Mouse (Mus musculus) limb, embryonic 11.5 days (tissue): ENCODE data around the gene 1700088E04Rik. TPM values are rescaled to one million over a fixed set of nuclear protein-coding genes. Genes with fewer than 3 reads are reported as not detected.

Experiments
- ATAC-seq: fragments of 200-750 bp; cut with Nextera tagmentation; 2 replicates; pipeline ENCODE4 v1.8.0; 2017; ENCODE audit warnings: low read depth; ENCODE audit not compliant: insufficient number of reproducible peaks, low FRiP score, low TSS enrichment
- DNase-seq: peaks from one replicate; pipeline ENCODE4 v3.0.0-alpha.2; 2015; ENCODE audit warnings: low spot score
- H3K27ac ChIP-seq: fragments of 300-500 bp; sonication (generic); replicated peaks from 2 replicates; pipeline ENCODE4 v1.5.1; 2014; ENCODE audit warnings: low read depth, mild to moderate bottlenecking, low read length
- H3K27me3 ChIP-seq: fragments of 300-500 bp; sonication (generic); 2 replicates; pipeline ENCODE4 v1.6.1; 2014; ENCODE audit warnings: mild to moderate bottlenecking, low read length, mixed read lengths; ENCODE audit not compliant: control insufficient read depth, insufficient read depth
- H3K36me3 ChIP-seq: fragments of 300-500 bp; sonication (generic); 2 replicates; pipeline ENCODE4 v1.6.1; 2014; ENCODE audit warnings: mild to moderate bottlenecking, low read length, moderate library complexity, mixed read lengths; ENCODE audit not compliant: control insufficient read depth, insufficient read depth
- H3K4me1 ChIP-seq: fragments of 300-500 bp; sonication (generic); 2 replicates; pipeline ENCODE4 v1.6.1; 2014; ENCODE audit warnings: low read length, mixed read lengths; ENCODE audit not compliant: control insufficient read depth, insufficient read depth
- H3K4me2 ChIP-seq: fragments of 300-500 bp; sonication (generic); 2 replicates; pipeline ENCODE4 v1.6.1; 2014; ENCODE audit warnings: low read depth, mild to moderate bottlenecking, moderate library complexity; ENCODE audit not compliant: severe bottlenecking
- H3K4me3 ChIP-seq: fragments of 300-500 bp; sonication (generic); 2 replicates; pipeline ENCODE4 v1.5.1; 2014; ENCODE audit warnings: low read depth, low read length
- H3K9ac ChIP-seq: fragments of 300-500 bp; sonication (generic); 2 replicates; pipeline ENCODE4 v1.6.1; 2014; ENCODE audit warnings: mild to moderate bottlenecking, low read length
- H3K9me3 ChIP-seq: fragments of 300-500 bp; sonication (generic); 2 replicates; pipeline ENCODE4 v1.6.1; 2016; ENCODE audit warnings: low read length; ENCODE audit not compliant: control insufficient read depth
- WGBS: fragments of 180-500 bp; shearing (Covaris S2); extraction: QIAGEN DNeasy Blood & Tissue Kit; methylation state at CpG from one replicate; pipeline ENCODE4 v1.1.7; 2014; 5-methylcytosine and 5-hydroxymethylcytosine counted together
- polyA plus RNA-seq: library from polyadenylated mRNA; unstranded; fragments of >200 nt; fragmentation: Nextera tagmentation; extraction: Ambion mirVana; gene quantifications from 2 replicates; pipeline ENCODE4 v1.2.1, GENCODE M21; 2014

1700088E04Rik gene
- polyA plus RNA-seq, 1 experiment from 2014 or later: 5.1 TPM

DNA sequence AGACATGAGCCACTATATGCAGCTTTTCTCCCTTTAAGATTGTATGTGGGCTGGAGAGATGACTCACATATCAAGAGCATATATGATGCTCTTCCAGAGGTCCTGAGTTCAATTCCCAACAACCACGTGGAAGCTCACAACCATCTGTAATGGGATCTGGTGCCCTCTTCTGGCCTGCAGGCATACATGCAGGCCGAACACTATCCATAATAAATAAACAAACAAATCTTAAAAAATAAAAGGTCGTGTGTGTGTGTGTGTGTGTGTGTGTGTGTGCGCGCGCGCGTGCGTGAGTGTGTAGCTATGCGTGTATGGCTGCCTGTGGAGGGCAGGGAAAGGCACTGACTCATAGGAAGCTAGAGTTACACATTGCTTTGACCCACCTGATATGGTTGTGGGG, 1.4 kb downstream of the 1700088E04Rik start:
- H3K9ac ChIP-seq: no peak overlapping the region
- no peaks in the 10 kb centered on the region for H3K27me3 ChIP-seq
- 66% methylated on average over 10 of the region's 10 CpGs for WGBS
- peaks cover 6% of the 10 kb centered on the region; the same call in 1 of the 2 replicates for H3K4me1 ChIP-seq
- no peak overlapping the region for H3K4me2 ChIP-seq
- H3K4me3 ChIP-seq: no peak overlapping the region
- no peak for ATAC-seq
- H3K9me3 ChIP-seq: no peaks in the 10 kb centered on the region
- 0 out of 2 replicates have a peak, but pooled peaks cover 4% of the 10 kb centered on the region for H3K36me3 ChIP-seq
- no peak for DNase-seq
- no peak overlapping the region for H3K27ac ChIP-seq

DNA sequence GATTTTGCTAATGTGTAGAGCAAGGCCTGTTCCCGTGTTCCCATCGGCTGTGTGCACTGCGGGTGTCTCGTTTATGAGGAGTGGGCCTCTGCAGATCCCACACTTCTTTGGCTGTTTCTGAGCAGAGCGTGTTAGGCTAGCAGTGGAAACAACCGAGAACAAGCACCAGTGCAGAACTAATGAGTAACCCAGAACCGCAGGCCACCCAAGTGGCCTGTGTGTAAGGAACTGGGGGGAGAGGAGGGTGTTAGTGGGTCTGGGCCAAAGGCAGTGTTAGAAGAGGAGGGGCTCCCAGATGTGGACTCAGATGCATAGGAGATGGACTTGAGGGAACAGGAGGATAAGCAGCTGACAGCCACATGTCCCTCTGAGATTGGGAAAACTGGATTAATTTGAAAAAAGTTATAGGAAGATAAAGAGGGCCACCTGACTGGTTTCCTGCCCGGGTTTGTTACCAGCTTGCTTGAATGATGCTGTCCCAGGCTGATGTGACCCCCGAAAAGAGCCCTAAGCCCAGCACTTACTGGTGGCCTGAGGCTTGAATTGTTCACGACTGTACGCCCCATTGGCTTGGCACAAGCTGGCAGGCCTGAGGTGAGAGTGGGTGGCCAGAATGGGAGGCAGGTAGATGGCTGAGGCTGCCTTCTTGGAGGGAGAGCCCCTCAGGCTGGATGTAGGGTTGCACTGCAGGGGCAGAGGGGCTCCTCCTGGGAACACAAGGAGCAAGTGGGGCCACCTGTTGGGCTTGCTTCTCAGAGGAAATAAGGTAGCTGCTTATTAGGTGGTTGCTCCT, 5.1 kb downstream of the 1700088E04Rik start:
- Histone ChIP-seq H3K27me3 (no peaks in the 10 kb centered on the region), H3K4me2 (no peak overlapping the region), H3K4me3 (no peak overlapping the region), H3K9me3 (no peaks in the 10 kb centered on the region), H3K9ac (no peak overlapping the region), H3K27ac (no peak overlapping the region), H3K4me1 (no peaks in the 10 kb centered on the region), H3K36me3 (peaks cover 5% of the 10 kb centered on the region; the same call in 1 of the 2 replicates)
- DNase-seq: no peak
- 67% methylated on average over 11 of the region's 11 CpGs for WGBS
- ATAC-seq: no peak; the same call in 1 of the 2 replicates

DNA sequence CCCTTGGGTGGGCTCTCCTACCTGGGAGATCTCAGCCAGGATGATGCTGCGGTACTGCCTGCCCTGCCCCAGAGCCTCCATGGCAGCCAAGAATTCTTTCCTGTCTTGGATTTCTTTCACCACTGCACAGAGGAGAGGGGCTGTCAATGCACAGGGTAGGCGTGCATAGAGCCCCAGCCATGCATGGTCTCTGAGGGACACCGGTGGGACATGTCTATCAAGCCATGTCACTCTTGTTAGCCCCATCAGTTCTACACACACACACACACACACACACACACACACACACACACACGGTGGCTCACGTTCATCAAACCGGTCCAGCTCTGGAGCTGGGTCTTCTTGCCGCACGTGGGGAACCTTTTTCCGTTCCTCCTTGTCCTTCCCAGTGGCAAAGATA, 5.7 kb downstream of the 1700088E04Rik start:
- no peak overlapping the region for H3K4me2 ChIP-seq
- no peak overlapping the region for H3K27ac ChIP-seq
- H3K36me3 ChIP-seq: peaks cover 5% of the 10 kb centered on the region; the same call in 1 of the 2 replicates
- no peaks in the 10 kb centered on the region for H3K27me3 ChIP-seq
- H3K9me3 ChIP-seq: no peaks in the 10 kb centered on the region
- no peaks in the 10 kb centered on the region for H3K4me1 ChIP-seq
- 85% methylated on average over 9 of the region's 9 CpGs for WGBS
- DNase-seq: no peak
- ATAC-seq: no peak
- no peak overlapping the region for H3K9ac ChIP-seq
- no peak overlapping the region for H3K4me3 ChIP-seq

DNA sequence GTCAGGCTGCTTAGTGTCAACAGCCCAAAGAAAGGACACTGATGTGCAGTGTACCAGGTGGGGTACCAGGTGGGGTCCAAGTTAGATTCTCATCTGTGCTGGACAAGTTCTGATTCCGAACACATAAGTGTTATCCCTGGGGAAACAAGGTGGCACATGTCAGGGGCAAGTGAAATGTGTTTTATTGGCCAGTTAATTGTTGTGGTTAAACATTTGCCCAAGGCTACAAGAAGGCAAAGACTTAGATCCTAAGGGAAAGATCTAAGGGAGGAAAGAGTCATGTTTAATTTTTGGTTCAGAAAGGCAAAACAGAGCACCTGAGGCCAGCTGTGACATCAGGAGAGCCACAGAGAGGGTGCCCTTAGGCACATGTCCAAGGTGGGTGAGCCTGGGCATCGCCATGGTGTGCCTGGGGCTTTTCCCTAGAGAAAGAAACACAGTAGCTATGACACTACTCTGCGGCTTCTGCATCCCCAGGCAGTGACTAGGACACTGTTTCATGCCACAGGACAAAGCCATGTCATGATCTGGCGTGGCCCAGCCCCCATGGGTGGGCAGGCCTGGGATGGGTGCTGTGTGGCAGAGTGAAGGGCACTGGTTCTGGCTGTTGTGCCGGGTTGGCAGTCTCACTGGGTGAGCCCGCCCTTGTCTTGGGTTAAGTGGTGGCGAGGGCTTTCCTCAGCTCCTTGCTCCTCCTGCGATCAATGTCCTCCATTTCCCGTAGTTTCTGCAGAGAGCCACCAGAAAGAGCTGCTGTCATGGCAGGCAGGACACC, 6.4 kb downstream of the 1700088E04Rik start:
- H3K9me3 ChIP-seq: no peaks in the 10 kb centered on the region
- no peaks in the 10 kb centered on the region for H3K4me1 ChIP-seq
- H3K9ac ChIP-seq: no peak overlapping the region
- ATAC-seq: no peak
- H3K27me3 ChIP-seq: no peaks in the 10 kb centered on the region
- H3K36me3 ChIP-seq: peaks cover 5% of the 10 kb centered on the region; the same call in 1 of the 2 replicates
- H3K4me3 ChIP-seq: no peak overlapping the region
- no peak overlapping the region for H3K4me2 ChIP-seq
- no peak for DNase-seq
- H3K27ac ChIP-seq: no peak overlapping the region
- WGBS: 88% methylated on average over 9 of the region's 9 CpGs

DNA sequence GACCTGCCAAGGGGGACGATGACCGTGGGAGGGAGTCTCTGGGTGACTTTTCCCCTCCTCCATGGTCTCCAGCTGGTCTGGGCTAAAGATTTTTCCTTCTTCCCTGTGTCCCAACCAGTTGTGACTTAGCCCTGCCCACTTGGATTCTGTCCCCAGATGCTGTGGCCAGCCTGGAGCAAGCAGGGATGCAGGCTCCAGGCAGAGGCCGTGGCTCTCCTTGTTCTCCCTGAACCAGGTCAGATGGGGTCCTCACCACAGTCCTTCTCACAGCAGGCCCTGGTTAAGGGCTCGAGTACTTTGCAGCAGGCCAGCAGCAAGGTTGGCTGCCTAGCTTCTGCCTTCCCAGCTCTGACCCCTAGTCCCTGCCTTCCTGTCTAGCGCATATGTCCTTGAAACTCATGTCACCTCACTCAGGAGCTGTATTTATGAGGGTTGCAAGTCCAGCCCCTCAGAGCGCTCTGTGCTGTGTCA, 7.8 kb downstream of the 1700088E04Rik start:
- WGBS: 75% methylated on average over 6 of the region's 6 CpGs
- Histone ChIP-seq H3K27me3 (no peaks in the 10 kb centered on the region), H3K4me2 (no peak overlapping the region)

DNA sequence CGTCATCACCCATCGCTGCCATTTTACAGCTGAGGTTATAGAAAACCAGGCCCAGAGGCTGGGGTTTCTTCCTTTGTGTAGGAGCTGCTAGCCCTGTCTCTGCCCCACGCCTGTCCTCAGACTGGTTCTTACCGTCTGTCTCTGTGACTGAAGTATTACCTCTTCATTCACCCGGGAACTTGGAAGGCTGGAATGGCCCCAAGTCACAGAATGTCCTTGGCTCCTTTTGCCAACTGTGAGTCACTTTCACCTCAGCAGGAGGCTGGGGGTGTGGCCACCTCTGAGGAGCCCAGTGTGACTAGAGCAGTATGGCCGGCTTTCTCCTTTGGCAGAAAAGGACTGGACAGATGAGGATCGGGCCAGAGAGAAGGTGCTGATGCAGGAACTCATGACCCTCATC, 9.6 kb downstream of the 1700088E04Rik start:
- DNase-seq (no peak), ATAC-seq (no peak)
- H3K4me3 ChIP-seq: no peak overlapping the region
- no peaks in the 10 kb centered on the region for H3K9me3 ChIP-seq
- no peaks in the 10 kb centered on the region for H3K4me1 ChIP-seq
- H3K4me2 ChIP-seq: no peak overlapping the region
- peaks cover 17% of the 10 kb centered on the region for H3K36me3 ChIP-seq
- H3K27ac ChIP-seq: no peak overlapping the region
- WGBS: 66% methylated on average over 7 of the region's 7 CpGs
- no peaks in the 10 kb centered on the region for H3K27me3 ChIP-seq
- H3K9ac ChIP-seq: no peak overlapping the region

More for the DNA sequence above, 7.8 kb downstream of the 1700088E04Rik start:
- H3K4me3 ChIP-seq: no peak overlapping the region
- ATAC-seq (no peak), DNase-seq (no peak)
- no peaks in the 10 kb centered on the region for H3K9me3 ChIP-seq
- no peak overlapping the region for H3K27ac ChIP-seq
- no peaks in the 10 kb centered on the region for H3K4me1 ChIP-seq
- H3K9ac ChIP-seq: no peak overlapping the region
- peaks cover 7% of the 10 kb centered on the region; the same call in 1 of the 2 replicates for H3K36me3 ChIP-seq

DNA sequence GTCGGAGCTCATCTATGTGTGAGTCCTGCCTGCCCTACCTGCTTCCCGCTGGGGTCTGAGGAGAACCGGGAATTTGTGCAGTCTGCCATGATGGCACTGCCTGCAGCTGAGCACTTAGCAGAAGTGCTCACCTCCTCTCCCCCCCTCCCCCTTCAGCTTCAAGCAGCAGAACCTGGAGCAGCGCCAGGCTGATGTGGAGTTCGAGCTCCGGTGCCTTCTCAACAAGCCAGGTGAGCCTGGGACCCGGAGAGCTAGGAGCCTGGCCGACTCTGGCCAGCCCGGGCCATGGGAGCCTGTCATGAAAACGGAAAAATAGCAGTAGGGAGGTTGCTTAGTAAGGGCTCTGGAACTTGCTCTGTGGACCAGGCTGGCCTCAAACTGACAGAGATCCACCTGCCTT, 10.3 kb downstream of the 1700088E04Rik start:
- ATAC-seq (no peak), DNase-seq (no peak)
- H3K27me3 ChIP-seq: no peaks in the 10 kb centered on the region
- peaks cover 17% of the 10 kb centered on the region for H3K36me3 ChIP-seq
- H3K27ac ChIP-seq: no peak overlapping the region
- H3K9ac ChIP-seq: no peak overlapping the region
- H3K4me3 ChIP-seq: no peak overlapping the region
- 89% methylated on average over 10 of the region's 10 CpGs for WGBS
- H3K4me1 ChIP-seq: no peaks in the 10 kb centered on the region
- H3K4me2 ChIP-seq: no peak overlapping the region
- no peaks in the 10 kb centered on the region for H3K9me3 ChIP-seq

DNA sequence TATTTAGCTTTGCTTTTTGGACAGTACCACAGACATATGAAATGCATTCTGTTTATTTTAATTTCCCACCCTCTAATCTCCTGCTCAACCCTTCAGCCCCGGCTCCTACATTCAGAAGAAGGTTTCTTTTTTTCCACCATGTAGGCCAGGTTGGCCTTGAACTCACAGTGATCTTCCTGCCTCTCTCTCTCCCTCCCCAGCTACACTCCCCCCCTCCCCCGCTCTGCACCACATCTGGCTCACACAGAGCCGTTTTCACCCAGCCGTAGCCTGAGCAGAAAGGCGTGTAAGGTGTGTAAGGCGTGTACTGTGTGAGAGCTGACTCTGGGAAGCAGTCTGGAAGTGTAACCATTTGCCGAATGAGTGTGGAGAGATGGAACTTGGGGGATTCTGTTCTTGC, 11.7 kb downstream of the 1700088E04Rik start:
- no peak overlapping the region for H3K4me3 ChIP-seq
- no peak for ATAC-seq
- H3K36me3 ChIP-seq: peaks cover 19% of the 10 kb centered on the region
- no peak overlapping the region for H3K27ac ChIP-seq
- WGBS: 80% methylated on average over 7 of the region's 7 CpGs
- H3K4me1 ChIP-seq: no peaks in the 10 kb centered on the region
- H3K4me2 ChIP-seq: no peak overlapping the region
- H3K9ac ChIP-seq: no peak overlapping the region
- no peaks in the 10 kb centered on the region for H3K9me3 ChIP-seq
- no peaks in the 10 kb centered on the region for H3K27me3 ChIP-seq
- DNase-seq: no peak
